Mouse (Mus musculus): Measurements from ENCODE around the gene Lrmda. TPM values are rescaled to one million over a fixed set of nuclear protein-coding genes. Genes with fewer than 3 reads are reported as not detected.

The Lrmda gene
- polyA plus RNA-seq, 1 experiment from 2014 or later: 0.23 TPM

GRCm38 (mm10) chr14:22373361-22373745 lies 353.8 kb downstream of the Lrmda start:
- DNase-seq (ENCODE audit: low spot score, missing footprints): no peak
- Histone ChIP-seq H3K27ac (ENCODE audit: low read depth, low read length) (no peak overlapping the region), H3K4me2 (no peak overlapping the region), H3K27me3 (ENCODE audit: control insufficient read depth, insufficient read depth, low read length) (no peaks in the 10 kb centered on the region), H3K4me3 (ENCODE audit: low read depth, low read length) (no peak overlapping the region), H3K9me3 (ENCODE audit: control insufficient read depth, low read length) (no peaks in the 10 kb centered on the region), H3K9ac (ENCODE audit: low read length) (no peak overlapping the region), H3K36me3 (ENCODE audit: control insufficient read depth, insufficient read depth, low read length) (no peaks in the 10 kb centered on the region), H3K4me1 (ENCODE audit: control insufficient read depth, insufficient read depth, low read length) (no peaks in the 10 kb centered on the region)
- no peak for ATAC-seq (ENCODE audit: low FRiP score)
- WGBS: 82% methylated on average over 3 of the region's 3 CpGs

GRCm38 (mm10) chr14:22377148-22377547 lies 357.6 kb downstream of the Lrmda start:
- Histone ChIP-seq H3K4me2 (no peak overlapping the region), H3K4me1 (ENCODE audit: control insufficient read depth, insufficient read depth, low read length) (no peaks in the 10 kb centered on the region), H3K36me3 (ENCODE audit: control insufficient read depth, insufficient read depth, low read length) (no peaks in the 10 kb centered on the region), H3K4me3 (ENCODE audit: low read depth, low read length) (no peak overlapping the region), H3K27me3 (ENCODE audit: control insufficient read depth, insufficient read depth, low read length) (no peaks in the 10 kb centered on the region), H3K27ac (ENCODE audit: low read depth, low read length) (no peak overlapping the region), H3K9ac (ENCODE audit: low read length) (no peak overlapping the region), H3K9me3 (ENCODE audit: control insufficient read depth, low read length) (no peaks in the 10 kb centered on the region)
- 89% methylated on average over 1 of the region's 1 CpGs for WGBS
- ATAC-seq (ENCODE audit: low FRiP score) (no peak), DNase-seq (ENCODE audit: low spot score, missing footprints) (no peak)

- Histone ChIP-seq H3K9me3 (ENCODE audit: control insufficient read depth, low read length) (no peaks in the 10 kb centered on the region), H3K4me1 (ENCODE audit: control insufficient read depth, insufficient read depth, low read length) (no peaks in the 10 kb centered on the region), H3K9ac (ENCODE audit: low read length) (no peak overlapping the region), H3K36me3 (ENCODE audit: control insufficient read depth, insufficient read depth, low read length) (no peaks in the 10 kb centered on the region), H3K27me3 (ENCODE audit: control insufficient read depth, insufficient read depth, low read length) (no peaks in the 10 kb centered on the region), H3K4me2 (no peak overlapping the region), H3K27ac (ENCODE audit: low read depth, low read length) (no peak overlapping the region), H3K4me3 (ENCODE audit: low read depth, low read length) (no peak overlapping the region)
- DNase-seq (ENCODE audit: low spot score, missing footprints) (no peak), ATAC-seq (ENCODE audit: low FRiP score) (no peak)
- 81% methylated on average over 4 of the region's 4 CpGs for WGBS
Measured at GRCm38 (mm10) chr14:22382101-22382500, 362.6 kb downstream of the Lrmda start.

- ATAC-seq (ENCODE audit: low FRiP score): no peak
- WGBS: 90% methylated on average over 10 of the region's 10 CpGs
- Histone ChIP-seq H3K9ac (ENCODE audit: low read length) (no peak overlapping the region), H3K4me1 (ENCODE audit: control insufficient read depth, insufficient read depth, low read length) (no peaks in the 10 kb centered on the region), H3K27ac (ENCODE audit: low read depth, low read length) (no peak overlapping the region), H3K27me3 (ENCODE audit: control insufficient read depth, insufficient read depth, low read length) (no peaks in the 10 kb centered on the region), H3K4me3 (ENCODE audit: low read depth, low read length) (no peak overlapping the region), H3K9me3 (ENCODE audit: control insufficient read depth, low read length) (no peaks in the 10 kb centered on the region), H3K4me2 (no peak overlapping the region), H3K36me3 (ENCODE audit: control insufficient read depth, insufficient read depth, low read length) (no peaks in the 10 kb centered on the region)
- DNase-seq (ENCODE audit: low spot score, missing footprints): no peak
Measured at GRCm38 (mm10) chr14:22393616-22394015, 374.1 kb downstream of the Lrmda start.

- WGBS: 79% methylated on average over 4 of the region's 4 CpGs
- no peaks in the 10 kb centered on the region for H3K4me1 ChIP-seq (ENCODE audit: control insufficient read depth, insufficient read depth, low read length)
- no peaks in the 10 kb centered on the region for H3K9me3 ChIP-seq (ENCODE audit: control insufficient read depth, low read length)
- H3K36me3 ChIP-seq (ENCODE audit: control insufficient read depth, insufficient read depth, low read length): no peaks in the 10 kb centered on the region
- H3K4me3 ChIP-seq (ENCODE audit: low read depth, low read length): no peak overlapping the region
- no peak overlapping the region for H3K4me2 ChIP-seq
- H3K27ac ChIP-seq (ENCODE audit: low read depth, low read length): no peak overlapping the region
- no peaks in the 10 kb centered on the region for H3K27me3 ChIP-seq (ENCODE audit: control insufficient read depth, insufficient read depth, low read length)
- no peak overlapping the region for H3K9ac ChIP-seq (ENCODE audit: low read length)
- ATAC-seq (ENCODE audit: low FRiP score): no peak
- DNase-seq (ENCODE audit: low spot score, missing footprints): no peak
Measured at GRCm38 (mm10) chr14:22402411-22402810, 382.9 kb downstream of the Lrmda start.

- ATAC-seq (ENCODE audit: low FRiP score) (no peak), DNase-seq (ENCODE audit: low spot score, missing footprints) (no peak)
- no peaks in the 10 kb centered on the region for H3K4me1 ChIP-seq (ENCODE audit: control insufficient read depth, insufficient read depth, low read length)
- H3K4me3 ChIP-seq (ENCODE audit: low read depth, low read length): no peak overlapping the region
- H3K9me3 ChIP-seq (ENCODE audit: control insufficient read depth, low read length): no peaks in the 10 kb centered on the region
- 90% methylated on average over 5 of the region's 5 CpGs for WGBS
- H3K27ac ChIP-seq (ENCODE audit: low read depth, low read length): no peak overlapping the region
- H3K9ac ChIP-seq (ENCODE audit: low read length): no peak overlapping the region
- H3K27me3 ChIP-seq (ENCODE audit: control insufficient read depth, insufficient read depth, low read length): no peaks in the 10 kb centered on the region
- no peaks in the 10 kb centered on the region for H3K36me3 ChIP-seq (ENCODE audit: control insufficient read depth, insufficient read depth, low read length)
- no peak overlapping the region for H3K4me2 ChIP-seq
Measured at GRCm38 (mm10) chr14:22406623-22407022, 387.1 kb downstream of the Lrmda start.

GRCm38 (mm10) chr14:22410826-22411225 lies 391.3 kb downstream of the Lrmda start:
- Histone ChIP-seq H3K36me3 (ENCODE audit: control insufficient read depth, insufficient read depth, low read length) (no peaks in the 10 kb centered on the region), H3K9me3 (ENCODE audit: control insufficient read depth, low read length) (no peaks in the 10 kb centered on the region), H3K4me3 (ENCODE audit: low read depth, low read length) (no peak overlapping the region), H3K27me3 (ENCODE audit: control insufficient read depth, insufficient read depth, low read length) (no peaks in the 10 kb centered on the region), H3K4me1 (ENCODE audit: control insufficient read depth, insufficient read depth, low read length) (no peaks in the 10 kb centered on the region), H3K27ac (ENCODE audit: low read depth, low read length) (no peak overlapping the region), H3K4me2 (no peak overlapping the region), H3K9ac (ENCODE audit: low read length) (no peak overlapping the region)
- 81% methylated on average over 1 of the region's 1 CpGs for WGBS
- DNase-seq (ENCODE audit: low spot score, missing footprints) (no peak), ATAC-seq (ENCODE audit: low FRiP score) (no peak)

- DNase-seq (ENCODE audit: low spot score, missing footprints): no peak
- H3K9me3 ChIP-seq (ENCODE audit: control insufficient read depth, low read length): no peaks in the 10 kb centered on the region
- H3K36me3 ChIP-seq (ENCODE audit: control insufficient read depth, insufficient read depth, low read length): no peaks in the 10 kb centered on the region
- 85% methylated on average over 7 of the region's 7 CpGs for WGBS
- H3K4me3 ChIP-seq (ENCODE audit: low read depth, low read length): no peak overlapping the region
- no peaks in the 10 kb centered on the region for H3K4me1 ChIP-seq (ENCODE audit: control insufficient read depth, insufficient read depth, low read length)
- H3K27me3 ChIP-seq (ENCODE audit: control insufficient read depth, insufficient read depth, low read length): no peaks in the 10 kb centered on the region
- no peak overlapping the region for H3K4me2 ChIP-seq
- H3K27ac ChIP-seq (ENCODE audit: low read depth, low read length): no peak overlapping the region
- no peak overlapping the region for H3K9ac ChIP-seq (ENCODE audit: low read length)
- ATAC-seq (ENCODE audit: low FRiP score): no peak
Measured at GRCm38 (mm10) chr14:22413220-22413619, 393.7 kb downstream of the Lrmda start.

GRCm38 (mm10) chr14:22417706-22418105 lies 398.2 kb downstream of the Lrmda start:
- Histone ChIP-seq H3K36me3 (ENCODE audit: control insufficient read depth, insufficient read depth, low read length) (no peaks in the 10 kb centered on the region), H3K9me3 (ENCODE audit: control insufficient read depth, low read length) (no peaks in the 10 kb centered on the region), H3K4me3 (ENCODE audit: low read depth, low read length) (no peak overlapping the region), H3K9ac (ENCODE audit: low read length) (no peak overlapping the region), H3K4me1 (ENCODE audit: control insufficient read depth, insufficient read depth, low read length) (no peaks in the 10 kb centered on the region), H3K4me2 (no peak overlapping the region), H3K27me3 (ENCODE audit: control insufficient read depth, insufficient read depth, low read length) (no peaks in the 10 kb centered on the region), H3K27ac (ENCODE audit: low read depth, low read length) (no peak overlapping the region)
- WGBS: 90% methylated on average over 3 of the region's 3 CpGs
- ATAC-seq (ENCODE audit: low FRiP score): no peak
- no peak for DNase-seq (ENCODE audit: low spot score, missing footprints)

- no peaks in the 10 kb centered on the region for H3K36me3 ChIP-seq (ENCODE audit: control insufficient read depth, insufficient read depth, low read length)
- no peak for ATAC-seq (ENCODE audit: low FRiP score)
- no peak overlapping the region for H3K27ac ChIP-seq (ENCODE audit: low read depth, low read length)
- no peak for DNase-seq (ENCODE audit: low spot score, missing footprints)
- H3K4me1 ChIP-seq (ENCODE audit: control insufficient read depth, insufficient read depth, low read length): no peaks in the 10 kb centered on the region
- no peaks in the 10 kb centered on the region for H3K27me3 ChIP-seq (ENCODE audit: control insufficient read depth, insufficient read depth, low read length)
- H3K4me3 ChIP-seq (ENCODE audit: low read depth, low read length): no peak overlapping the region
- no peak overlapping the region for H3K9ac ChIP-seq (ENCODE audit: low read length)
- whole genome bisulfite sequencing: 93% methylated on average over 4 of the region's 4 CpGs
- no peak overlapping the region for H3K4me2 ChIP-seq
- H3K9me3 ChIP-seq (ENCODE audit: control insufficient read depth, low read length): no peaks in the 10 kb centered on the region
Measured at GRCm38 (mm10) chr14:22421668-22422067, 402.2 kb downstream of the Lrmda start.

Measured in midbrain, embryonic 11.5 days (tissue).